8 mouse cellular contexts compared by ENCODE assay signal in the genomic region with DNA sequence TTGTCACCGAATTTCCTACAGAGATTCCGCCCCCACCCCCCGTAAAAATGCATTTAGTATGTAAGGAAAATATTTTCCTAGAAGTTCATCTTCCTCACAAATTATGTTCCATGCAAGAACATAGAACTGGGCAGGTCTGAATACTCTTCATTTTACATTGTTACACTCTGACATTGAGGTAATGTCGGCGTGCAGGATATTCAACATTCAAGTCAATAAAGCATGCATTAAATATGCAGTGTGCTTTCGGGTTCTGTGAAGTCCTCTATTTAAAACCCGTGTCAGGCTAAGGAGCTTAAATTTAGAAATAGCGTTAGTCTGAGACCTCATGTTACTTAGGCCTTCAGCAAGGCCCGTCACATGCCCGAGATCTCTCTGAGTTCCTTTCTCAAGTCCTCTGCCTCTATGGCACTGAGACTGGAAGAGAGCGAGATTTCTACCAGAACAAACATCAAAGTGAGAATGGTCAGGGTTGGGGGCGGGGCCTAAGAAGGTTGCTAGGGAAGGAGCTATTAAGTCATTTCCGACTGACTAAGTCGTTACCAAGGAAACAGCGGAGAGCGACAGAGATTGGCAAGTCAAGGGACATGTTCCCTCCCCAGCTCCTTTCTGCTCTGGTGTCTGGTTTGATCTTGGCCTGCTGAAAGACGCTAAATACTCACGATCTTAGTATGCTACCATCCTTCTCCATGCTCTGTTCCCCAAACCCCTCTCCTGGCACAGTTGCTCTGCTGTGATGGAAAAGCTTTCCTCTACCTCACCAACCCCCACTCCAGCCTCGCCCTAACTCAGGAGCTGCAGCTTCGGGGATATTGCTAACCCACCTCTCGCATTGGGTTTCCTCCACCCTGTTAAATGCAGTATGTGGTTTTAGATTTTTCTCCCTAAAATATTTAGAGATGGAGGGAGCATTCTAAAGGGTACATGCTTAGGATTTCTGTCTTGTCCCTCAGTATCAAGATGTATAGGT. TPM values are rescaled to one million over a fixed set of nuclear protein-coding genes. Genes with fewer than 3 reads are reported as not detected.
DNase-seq lines count a peak whose midpoint lies in the region; ATAC-seq and TF ChIP-seq lines count a peak whose summit lies in the region.

No protein-coding gene starts in this region.

- ATAC-seq in forebrain, postnatal 0 days = peak; percentile 99
- peak; percentile 39; the same call in 1 of the 2 replicates for ATAC-seq in liver, embryonic 16.5 days (ENCODE audit: low read depth)
- ATAC-seq in neural tube, embryonic 11.5 days (ENCODE audit: insufficient read depth, low FRiP score, low TSS enrichment) = peak; percentile 90

- 25% methylated on average over 21 of the region's 21 CpGs for WGBS in forebrain, postnatal 0 days
- WGBS in liver, embryonic 16.5 days (ENCODE audit: insufficient replicate concordance) = 22% methylated on average over 21 of the region's 21 CpGs
- WGBS in neural tube, embryonic 11.5 days = 24% methylated on average over 21 of the region's 21 CpGs

- peak overlapping the region; percentile 91 for H3K27ac ChIP-seq in forebrain, postnatal 0 days (ENCODE audit: low read depth, low read length)
- H3K27ac ChIP-seq in liver, embryonic 16.5 days (ENCODE audit: low read length) = no peak overlapping the region
- peak overlapping the region; percentile 45; the same call in 1 of the 2 replicates for H3K27ac ChIP-seq in neural tube, embryonic 11.5 days (ENCODE audit: low read depth, low read length)

- no peaks in the 10 kb centered on the region for H3K36me3 ChIP-seq in forebrain, postnatal 0 days (ENCODE audit: insufficient read depth)
- no peaks in the 10 kb centered on the region for H3K36me3 ChIP-seq in liver, embryonic 16.5 days (ENCODE audit: control insufficient read depth, insufficient read depth)
- H3K36me3 ChIP-seq in neural tube, embryonic 11.5 days (ENCODE audit: control insufficient read depth, insufficient read depth, low read length) = no peaks in the 10 kb centered on the region

- H3K4me2 ChIP-seq in forebrain, postnatal 0 days (ENCODE audit: low read depth) = peak overlapping the region; percentile 52
- peak overlapping the region; percentile 46 for H3K4me2 ChIP-seq in liver, embryonic 16.5 days (ENCODE audit: low read depth, low read length)
- peak overlapping the region; percentile 45 for H3K4me2 ChIP-seq in neural tube, embryonic 11.5 days (ENCODE audit: low read depth)

- H3K4me3 ChIP-seq in forebrain, postnatal 0 days (ENCODE audit: low read depth, low read length) = peak overlapping the region; percentile 29
- peak overlapping the region; percentile 40 for H3K4me3 ChIP-seq in liver, embryonic 16.5 days (ENCODE audit: low read depth, low read length)
- H3K4me3 ChIP-seq in neural tube, embryonic 11.5 days (ENCODE audit: low read depth, low read length) = peak overlapping the region; percentile 26

- TF ChIP-seq CTCF in forebrain, postnatal 0 days (IDR thresholded peaks at IDR 0.05; ENCODE audit: low read depth) = no peak

- H3K4me1 ChIP-seq in forebrain, postnatal 0 days (ENCODE audit: insufficient read depth) = peaks cover 8% of the 10 kb centered on the region; the same call in 1 of the 2 replicates
- H3K4me1 ChIP-seq in liver, embryonic 16.5 days (ENCODE audit: control insufficient read depth, low read depth, low read length) = peaks cover 7% of the 10 kb centered on the region
- H3K4me1 ChIP-seq in neural tube, embryonic 11.5 days (ENCODE audit: control insufficient read depth, insufficient read depth, low read length) = 0 out of 2 replicates have a peak, but pooled peaks cover 3% of the 10 kb centered on the region

- intact Hi-C loops in heart, postnatal 36 days (cut with DNase I) = no loop called here

- peak overlapping the region; percentile 56 for H3K9ac ChIP-seq in forebrain, postnatal 0 days
- peak overlapping the region; percentile 33; the same call in 1 of the 2 replicates for H3K9ac ChIP-seq in liver, embryonic 16.5 days (ENCODE audit: low read depth, low read length)
- H3K9ac ChIP-seq in neural tube, embryonic 11.5 days (ENCODE audit: low read length) = peak overlapping the region; percentile 50

- H3K27me3 ChIP-seq in forebrain, postnatal 0 days (ENCODE audit: insufficient read depth, low read length) = no peaks in the 10 kb centered on the region
- no peaks in the 10 kb centered on the region for H3K27me3 ChIP-seq in liver, embryonic 16.5 days (ENCODE audit: control insufficient read depth, insufficient read depth, low read depth, low read length)
- no peaks in the 10 kb centered on the region for H3K27me3 ChIP-seq in neural tube, embryonic 11.5 days (ENCODE audit: control insufficient read depth, insufficient read depth, low read length)

- DNase-seq in NIH3T3 (ENCODE audit: low read depth) = peak; percentile 81
- peak; percentile 66 for DNase-seq in cerebellum, adult 9-10 months
- DNase-seq in forebrain, postnatal 0 days = peak; percentile 91
- peak; percentile 58 to 71 for DNase-seq in heart, postnatal 36 days
- peak; percentile 73 for DNase-seq in layer of hippocampus, adult 11-12 months (ENCODE audit: low spot score)
- DNase-seq in neural tube, embryonic 11.5 days (ENCODE audit: low spot score) = peak; percentile 85
- DNase-seq in telencephalon, adult 2 months (ENCODE audit: low read depth, low spot score) = peak; percentile 89

- no peaks in the 10 kb centered on the region for H3K9me3 ChIP-seq in forebrain, postnatal 0 days (ENCODE audit: low read length)
- H3K9me3 ChIP-seq in liver, embryonic 16.5 days (replicated peaks; ENCODE audit: control insufficient read depth, low read length) = no peaks in the 10 kb centered on the region
- H3K9me3 ChIP-seq in neural tube, embryonic 11.5 days (ENCODE audit: control insufficient read depth, low read length) = no peaks in the 10 kb centered on the region

RNA-seq across cellular contexts. Expression of gene 4930550C14Rik, which starts 2.9 kb away (rescaled TPM):
- total RNA-seq in forebrain, postnatal 0 days (2014; rRNA removed) = 0.38 and 0.62 TPM in 2 replicates
- 0.21 and 0.54 TPM in 2 replicates for polyA plus RNA-seq in forebrain, postnatal 0 days (2015; fragmentation: Nextera tagmentation; extraction: Ambion mirVana)
- under 1 TPM in 1 of 2 experiments, not detected in 1; 0.35 TPM for total RNA-seq in heart, postnatal 36 days (2021)
- 0.40 and 0.55 TPM in 2 replicates for polyA plus RNA-seq in liver, embryonic 16.5 days (2015; fragmentation: Nextera tagmentation; extraction: Ambion mirVana)
- 0.56 and 0.70 TPM in 2 replicates for polyA plus RNA-seq in neural tube, embryonic 11.5 days (2014; fragmentation: Nextera tagmentation; extraction: Ambion mirVana)

RNA-seq across cellular contexts. Expression of gene Kdelc2, which starts 21.2 kb away (rescaled TPM):
- total RNA-seq in forebrain, postnatal 0 days (2014; rRNA removed) = 5.2 and 11.1 TPM in 2 replicates
- 4.3 and 5.5 TPM in 2 replicates for polyA plus RNA-seq in forebrain, postnatal 0 days (2015; fragmentation: Nextera tagmentation; extraction: Ambion mirVana)
- total RNA-seq in heart, postnatal 36 days (2021) = 1 to 10 TPM; 8.1 to 9.3 TPM
- 4.1 and 4.2 TPM in 2 replicates for polyA plus RNA-seq in liver, embryonic 16.5 days (2015; fragmentation: Nextera tagmentation; extraction: Ambion mirVana)
- 7.7 and 7.8 TPM in 2 replicates for polyA plus RNA-seq in neural tube, embryonic 11.5 days (2014; fragmentation: Nextera tagmentation; extraction: Ambion mirVana)

Comparison
In these comparisons a context has a peak if more than half of its experiments do, and no peak if none do; other contexts are left out.
1. ATAC-seq: peak in every context shown above with its lines; median percentile 99 in forebrain, postnatal 0 days; 90 in neural tube, embryonic 11.5 days; 39 in liver, embryonic 16.5 days.